Mouse (Mus musculus) neural tube, embryonic 15.5 days (tissue): ENCODE results near the gene Derl3. TPM values are rescaled to one million over a fixed set of nuclear protein-coding genes. Genes with fewer than 3 reads are reported as not detected.
A peak's percentile ranks its signal among the peaks of the same experiment; 100 is the strongest.
"Not testable (repeated sequence)": the region's sequence is repeated elsewhere in the genome, so short reads cannot be mapped to it uniquely, and the experiment has no call there.

ENCODE experiments used
- ATAC-seq: fragments of 200-750 bp; cut with Nextera tagmentation; 2 replicates; pipeline ENCODE4 v1.8.0; 2017; ENCODE audit warnings: mild to moderate bottlenecking, moderate TSS enrichment, moderate library complexity; ENCODE audit not compliant: low FRiP score
- H3K27ac ChIP-seq: fragments of 300-500 bp; sonication (generic); replicated peaks from 2 replicates; pipeline ENCODE4 v1.5.1; 2015; ENCODE audit warnings: mild to moderate bottlenecking, inconsistent platforms
- H3K27me3 ChIP-seq: fragments of 300-500 bp; sonication (generic); replicated peaks from 2 replicates; pipeline ENCODE4 v1.6.1; 2015; ENCODE audit warnings: inconsistent platforms
- H3K36me3 ChIP-seq: fragments of 300-500 bp; sonication (generic); 2 replicates; pipeline ENCODE4 v1.6.1; 2015; ENCODE audit warnings: inconsistent platforms
- H3K4me1 ChIP-seq: fragments of 300-500 bp; sonication (generic); 2 replicates; pipeline ENCODE4 v1.6.1; 2015; ENCODE audit warnings: inconsistent platforms
- H3K4me2 ChIP-seq: fragments of 300-500 bp; sonication (generic); 2 replicates; pipeline ENCODE4 v1.6.1; 2015; ENCODE audit warnings: inconsistent platforms, mild to moderate bottlenecking, moderate library complexity
- H3K4me3 ChIP-seq: fragments of 300-500 bp; sonication (generic); replicated peaks from 2 replicates; pipeline ENCODE4 v1.5.1; 2015; ENCODE audit warnings: mild to moderate bottlenecking, inconsistent platforms
- H3K9ac ChIP-seq: fragments of 300-500 bp; sonication (generic); replicated peaks from 2 replicates; pipeline ENCODE4 v1.6.1; 2015; ENCODE audit warnings: mild to moderate bottlenecking, inconsistent platforms
- H3K9me3 ChIP-seq: fragments of 300-500 bp; sonication (generic); replicated peaks from 2 replicates; pipeline ENCODE4 v1.6.1; 2016; ENCODE audit warnings: inconsistent platforms
- WGBS: fragments of 180-500 bp; shearing (Covaris S2); methylation state at CpG from one replicate; pipeline ENCODE4 v1.1.7; 2015; ENCODE audit warnings: mixed read lengths; 5-methylcytosine and 5-hydroxymethylcytosine counted together
- polyA plus RNA-seq: library from polyadenylated mRNA; unstranded; fragments of >200 nt; fragmentation: Nextera tagmentation; extraction: Ambion mirVana; gene quantifications from 2 replicates; pipeline ENCODE4 v1.2.1, GENCODE M21; 2015

Gene Derl3
- 1.2 and 1.9 TPM in 2 replicates for polyA plus RNA-seq

- peak within 1 kb of the TSS; percentile 72; the same call in 1 of the 2 replicates for H3K27ac ChIP-seq
- H3K36me3 ChIP-seq = peaks cover 40% of the 10 kb centered on the region
Measured at GRCm38 (mm10) chr10:75893089-75893750, at the start of gene Derl3. Gene Derl3 (plus strand): TSS chr10:75893413.

GRCm38 (mm10) chr10:75843898-75844297 lies 49.3 kb upstream of the Derl3 start:
- not testable (repeated sequence) for H3K27ac ChIP-seq, H3K36me3 ChIP-seq, H3K9ac ChIP-seq, ATAC-seq, H3K4me3 ChIP-seq, H3K4me2 ChIP-seq, H3K4me1 ChIP-seq, H3K27me3 ChIP-seq, H3K9me3 ChIP-seq
- 88% methylated on average over 6 of the region's 6 CpGs for WGBS

More at GRCm38 (mm10) chr10:75893089-75893750, at the start of gene Derl3:
- Histone ChIP-seq H3K9me3 (no peaks in the 10 kb centered on the region), H3K9ac (peak within 1 kb of the TSS; percentile 44), H3K4me3 (peak within 1 kb of the TSS; percentile 46), H3K27me3 (no peaks in the 10 kb centered on the region), H3K4me2 (peak within 1 kb of the TSS; percentile 96), H3K4me1 (peaks cover 12% of the 10 kb centered on the region)
- ATAC-seq = peak; percentile 99
- 1% methylated on average over 50 of the region's 51 CpGs for WGBS

GRCm38 (mm10) chr10:75844800-75845199 lies 48.4 kb upstream of the Derl3 start:
- H3K4me3 ChIP-seq = no peak overlapping the region
- no peaks in the 10 kb centered on the region for H3K4me1 ChIP-seq
- ATAC-seq = no peak
- H3K36me3 ChIP-seq = no peaks in the 10 kb centered on the region
- 71% methylated on average over 1 of the region's 1 CpGs for WGBS
- H3K9ac ChIP-seq = no peak overlapping the region
- H3K4me2 ChIP-seq = no peak overlapping the region
- H3K9me3 ChIP-seq = no peaks in the 10 kb centered on the region
- no peaks in the 10 kb centered on the region for H3K27me3 ChIP-seq
- H3K27ac ChIP-seq = no peak overlapping the region

- Histone ChIP-seq H3K36me3 (no peaks in the 10 kb centered on the region), H3K4me2 (no peak overlapping the region), H3K4me3 (no peak overlapping the region), H3K9me3 (no peaks in the 10 kb centered on the region), H3K9ac (no peak overlapping the region), H3K27me3 (no peaks in the 10 kb centered on the region), H3K4me1 (no peaks in the 10 kb centered on the region), H3K27ac (no peak overlapping the region)
- no peak for ATAC-seq
- 81% methylated on average over 6 of the region's 6 CpGs for WGBS
Measured at GRCm38 (mm10) chr10:75845306-75845930, 47.8 kb upstream of the Derl3 start.

GRCm38 (mm10) chr10:75848382-75848781 lies 44.8 kb upstream of the Derl3 start:
- no peak for ATAC-seq
- Histone ChIP-seq H3K27me3 (no peaks in the 10 kb centered on the region), H3K27ac (no peak overlapping the region), H3K4me2 (no peak overlapping the region), H3K36me3 (no peaks in the 10 kb centered on the region), H3K4me3 (no peak overlapping the region), H3K9me3 (no peaks in the 10 kb centered on the region), H3K4me1 (peaks cover 11% of the 10 kb centered on the region), H3K9ac (no peak overlapping the region)
- 20% methylated on average over 3 of the region's 3 CpGs for WGBS

GRCm38 (mm10) chr10:75851076-75851475 lies 42.1 kb upstream of the Derl3 start:
- Histone ChIP-seq H3K4me2 (0 out of 2 replicates have a peak overlapping the region, but pooled peaks have one; percentile 2), H3K9ac (no peak overlapping the region), H3K4me1 (peaks cover 11% of the 10 kb centered on the region), H3K27me3 (no peaks in the 10 kb centered on the region), H3K4me3 (no peak overlapping the region), H3K27ac (no peak overlapping the region), H3K9me3 (no peaks in the 10 kb centered on the region), H3K36me3 (no peaks in the 10 kb centered on the region)
- under 1% methylated on average over 6 of the region's 6 CpGs for whole genome bisulfite sequencing
- ATAC-seq = no peak

- Histone ChIP-seq H3K9me3 (no peaks in the 10 kb centered on the region), H3K4me2 (no peak overlapping the region), H3K27ac (no peak overlapping the region), H3K4me3 (no peak overlapping the region), H3K9ac (no peak overlapping the region), H3K27me3 (no peaks in the 10 kb centered on the region), H3K4me1 (peaks cover 11% of the 10 kb centered on the region), H3K36me3 (no peaks in the 10 kb centered on the region)
- no peak for ATAC-seq
- 32% methylated on average over 3 of the region's 3 CpGs for WGBS
Measured at GRCm38 (mm10) chr10:75851681-75852080, 41.5 kb upstream of the Derl3 start.

GRCm38 (mm10) chr10:75852539-75853125 lies 40.6 kb upstream of the Derl3 start:
- peaks cover 13% of the 10 kb centered on the region for H3K4me1 ChIP-seq
- WGBS = 93% methylated on average over 12 of the region's 12 CpGs
- H3K27me3 ChIP-seq = no peaks in the 10 kb centered on the region
- no peak overlapping the region for H3K9ac ChIP-seq
- no peak overlapping the region for H3K4me3 ChIP-seq
- peaks cover 8% of the 10 kb centered on the region; the same call in 1 of the 2 replicates for H3K36me3 ChIP-seq
- H3K9me3 ChIP-seq = no peaks in the 10 kb centered on the region
- no peak overlapping the region for H3K27ac ChIP-seq
- ATAC-seq = no peak
- no peak overlapping the region for H3K4me2 ChIP-seq

GRCm38 (mm10) chr10:75853452-75853851 lies 39.8 kb upstream of the Derl3 start:
- H3K36me3 ChIP-seq = peaks cover 8% of the 10 kb centered on the region; the same call in 1 of the 2 replicates
- H3K4me3 ChIP-seq = no peak overlapping the region
- ATAC-seq = no peak
- no peak overlapping the region for H3K27ac ChIP-seq
- no peaks in the 10 kb centered on the region for H3K27me3 ChIP-seq
- WGBS = 17% methylated on average over 10 of the region's 10 CpGs
- H3K4me2 ChIP-seq = no peak overlapping the region
- H3K9me3 ChIP-seq = no peaks in the 10 kb centered on the region
- H3K9ac ChIP-seq = no peak overlapping the region
- H3K4me1 ChIP-seq = peaks cover 21% of the 10 kb centered on the region

GRCm38 (mm10) chr10:75854096-75854495 lies 39.1 kb upstream of the Derl3 start:
- Histone ChIP-seq H3K4me2 (no peak overlapping the region), H3K27me3 (no peaks in the 10 kb centered on the region), H3K27ac (no peak overlapping the region), H3K9me3 (no peaks in the 10 kb centered on the region), H3K36me3 (peaks cover 8% of the 10 kb centered on the region; the same call in 1 of the 2 replicates), H3K4me3 (no peak overlapping the region), H3K9ac (no peak overlapping the region), H3K4me1 (peaks cover 27% of the 10 kb centered on the region)
- ATAC-seq = no peak
- WGBS = 59% methylated on average over 5 of the region's 5 CpGs

GRCm38 (mm10) chr10:75854791-75855190 lies 38.4 kb upstream of the Derl3 start:
- Histone ChIP-seq H3K4me1 (peaks cover 29% of the 10 kb centered on the region), H3K9me3 (no peaks in the 10 kb centered on the region), H3K9ac (no peak overlapping the region; the same call in 1 of the 2 replicates), H3K4me3 (no peak overlapping the region), H3K27ac (no peak overlapping the region), H3K27me3 (no peaks in the 10 kb centered on the region), H3K36me3 (peaks cover 8% of the 10 kb centered on the region; the same call in 1 of the 2 replicates), H3K4me2 (no peak overlapping the region)
- ATAC-seq = no peak
- 89% methylated on average over 6 of the region's 6 CpGs for WGBS
